Mouse (Mus musculus) kidney, postnatal 0 days (tissue): Measurements from ENCODE around the gene Clec3b. TPM values are rescaled to one million over a fixed set of nuclear protein-coding genes. Genes with fewer than 3 reads are reported as not detected.
A peak's percentile ranks its signal among the peaks of the same experiment; 100 is the strongest.

Experiments
- ATAC-seq: fragments of 200-750 bp; cut with Nextera tagmentation; replicated peaks from 2 replicates; pipeline ENCODE4 v1.8.0; 2017; ENCODE audit warnings: low read depth, moderate number of reproducible peaks, moderate TSS enrichment, moderate library complexity; ENCODE audit not compliant: low FRiP score
- DNase-seq: peaks from one replicate; pipeline ENCODE4 v3.0.0-alpha.2; 2016; ENCODE audit warnings: low spot score
- H3K27ac ChIP-seq: fragments of 300-500 bp; sonication (generic); 2 replicates; pipeline ENCODE4 v1.5.1; 2014; ENCODE audit warnings: mild to moderate bottlenecking
- H3K27me3 ChIP-seq: fragments of 300-500 bp; sonication (generic); 2 replicates; pipeline ENCODE4 v1.6.1; 2014; ENCODE audit warnings: low read length, mixed read lengths; ENCODE audit not compliant: insufficient read depth
- H3K36me3 ChIP-seq: fragments of 300-500 bp; sonication (generic); 2 replicates; pipeline ENCODE4 v1.6.1; 2014; ENCODE audit warnings: low read length, mixed read lengths; ENCODE audit not compliant: insufficient read depth
- H3K4me1 ChIP-seq: fragments of 300-500 bp; sonication (generic); replicated peaks from 2 replicates; pipeline ENCODE4 v1.6.1; 2014; ENCODE audit warnings: antibody characterized with exemption, low read length, mixed read lengths; ENCODE audit not compliant: insufficient read depth
- H3K4me2 ChIP-seq: fragments of 300-500 bp; sonication (generic); 2 replicates; pipeline ENCODE4 v1.6.1; 2014; ENCODE audit warnings: mild to moderate bottlenecking, low read length, moderate library complexity, mixed read lengths
- H3K4me3 ChIP-seq: fragments of 300-500 bp; sonication (generic); replicated peaks from 2 replicates; pipeline ENCODE4 v1.5.1; 2014; ENCODE audit warnings: low read depth, low read length
- H3K9ac ChIP-seq: fragments of 300-500 bp; sonication (generic); 2 replicates; pipeline ENCODE4 v1.6.1; 2014; ENCODE audit warnings: low read depth, low read length
- H3K9me3 ChIP-seq: fragments of 300-500 bp; sonication (generic); replicated peaks from 2 replicates; pipeline ENCODE4 v1.6.1; 2016; ENCODE audit warnings: low read length, inconsistent platforms, mixed read lengths
- CTCF ChIP-seq: IDR thresholded peaks from 2 replicates; pipeline ENCODE4 v1.5.1; 2016; ENCODE audit warnings: antibody characterized with exemption, low read depth, mild to moderate bottlenecking, moderate library complexity
- WGBS: fragments of 180-500 bp; shearing (Covaris S2); extraction: QIAGEN DNeasy Blood & Tissue Kit; methylation state at CpG from one replicate; pipeline ENCODE4 v1.1.7; 2014; 5-methylcytosine and 5-hydroxymethylcytosine counted together
- polyA plus RNA-seq: library from polyadenylated mRNA; unstranded; fragments of >200 nt; fragmentation: Nextera tagmentation; extraction: Ambion mirVana; gene quantifications from 2 replicates; pipeline ENCODE4 v1.2.1, GENCODE M21; 2015

The Clec3b gene
- polyA plus RNA-seq: 0.69 and 1.6 TPM in 2 replicates

GRCm38 (mm10) chr9:123150241-123151020, at the start of gene Clec3b:
TSS of gene Clec3b (plus strand) at chr9:123150946.
- DNase-seq: no peak
- Histone ChIP-seq H3K36me3 (no peaks in the 10 kb centered on the region), H3K4me1 (no peaks in the 10 kb centered on the region), H3K4me3 (no peak within 1 kb of the TSS), H3K27ac (no peak within 1 kb of the TSS), H3K9me3 (no peaks in the 10 kb centered on the region), H3K27me3 (no peaks in the 10 kb centered on the region), H3K9ac (no peak within 1 kb of the TSS), H3K4me2 (no peak within 1 kb of the TSS)
- TF ChIP-seq CTCF: no peak
- no peak for ATAC-seq
- 81% methylated on average over 5 of the region's 5 CpGs for WGBS

- no peak overlapping the region for H3K4me2 ChIP-seq
- H3K36me3 ChIP-seq: 0 out of 2 replicates have a peak, but pooled peaks cover 9% of the 10 kb centered on the region
- H3K27ac ChIP-seq: no peak overlapping the region
- DNase-seq (no peak), ATAC-seq (no peak)
- H3K27me3 ChIP-seq: no peaks in the 10 kb centered on the region
- H3K9ac ChIP-seq: no peak overlapping the region
- no peak overlapping the region for H3K4me3 ChIP-seq
- H3K9me3 ChIP-seq: no peaks in the 10 kb centered on the region
- TF ChIP-seq CTCF: no peak
- H3K4me1 ChIP-seq: no peaks in the 10 kb centered on the region
These were observed 47.3 kb upstream of the Clec3b start for GRCm38 (mm10) chr9:123103425-123103824.

- Histone ChIP-seq H3K27me3 (no peaks in the 10 kb centered on the region), H3K4me2 (no peak overlapping the region), H3K9ac (no peak overlapping the region), H3K27ac (no peak overlapping the region), H3K36me3 (0 out of 2 replicates have a peak, but pooled peaks cover 9% of the 10 kb centered on the region), H3K9me3 (no peaks in the 10 kb centered on the region), H3K4me1 (no peaks in the 10 kb centered on the region), H3K4me3 (no peak overlapping the region)
- no peak for TF ChIP-seq CTCF
- DNase-seq: no peak
- ATAC-seq: no peak
These were observed 46.4 kb upstream of the Clec3b start for GRCm38 (mm10) chr9:123104362-123104761.

- peaks cover 6% of the 10 kb centered on the region for H3K4me1 ChIP-seq
- ATAC-seq (peak; percentile 66; the same call in 1 of the 2 replicates), DNase-seq (no peak)
- no peak overlapping the region for H3K4me2 ChIP-seq
- no peak for TF ChIP-seq CTCF
- no peak overlapping the region for H3K9ac ChIP-seq
- WGBS: 97% methylated on average over 4 of the region's 4 CpGs
- no peak overlapping the region for H3K4me3 ChIP-seq
- no peaks in the 10 kb centered on the region for H3K36me3 ChIP-seq
- H3K27me3 ChIP-seq: no peaks in the 10 kb centered on the region
- no peaks in the 10 kb centered on the region for H3K9me3 ChIP-seq
- H3K27ac ChIP-seq: no peak overlapping the region
These were observed 43.6 kb upstream of the Clec3b start for GRCm38 (mm10) chr9:123107186-123107585.

GRCm38 (mm10) chr9:123109188-123109587, 41.6 kb upstream of the Clec3b start:
- Histone ChIP-seq H3K4me2 (no peak overlapping the region), H3K27ac (no peak overlapping the region), H3K27me3 (no peaks in the 10 kb centered on the region), H3K36me3 (no peaks in the 10 kb centered on the region), H3K4me3 (no peak overlapping the region), H3K4me1 (peaks cover 13% of the 10 kb centered on the region), H3K9ac (no peak overlapping the region), H3K9me3 (no peaks in the 10 kb centered on the region)
- no peak for ATAC-seq
- 82% methylated on average over 7 of the region's 7 CpGs for WGBS
- DNase-seq: no peak
- no peak for TF ChIP-seq CTCF

- 0 out of 2 replicates have a peak, but pooled peaks cover 2% of the 10 kb centered on the region for H3K36me3 ChIP-seq
- peaks cover 13% of the 10 kb centered on the region for H3K4me1 ChIP-seq
- no peaks in the 10 kb centered on the region for H3K27me3 ChIP-seq
- DNase-seq: no peak
- H3K9ac ChIP-seq: no peak overlapping the region
- WGBS: 49% methylated on average over 8 of the region's 8 CpGs
- no peak for TF ChIP-seq CTCF
- H3K4me3 ChIP-seq: peak overlapping the region; percentile 96; the same call in 1 of the 2 replicates
- peak overlapping the region; percentile 85 for H3K4me2 ChIP-seq
- no peak for ATAC-seq
- H3K27ac ChIP-seq: no peak overlapping the region
- H3K9me3 ChIP-seq: no peaks in the 10 kb centered on the region
These were observed 39.0 kb upstream of the Clec3b start for GRCm38 (mm10) chr9:123111751-123112221.
